Mouse (Mus musculus) intestine, embryonic 16.5 days (tissue): ENCODE results near the gene Mamdc2. TPM values are rescaled to one million over a fixed set of nuclear protein-coding genes. Genes with fewer than 3 reads are reported as not detected.

Experiments used
- ATAC-seq: fragments of 200-750 bp; cut with Nextera tagmentation; 2 replicates; pipeline ENCODE4 v1.8.0; 2017; ENCODE audit warnings: moderate TSS enrichment, moderate library complexity
- H3K27ac ChIP-seq: fragments of 300-500 bp; sonication (generic); 2 replicates; pipeline ENCODE4 v1.5.1; 2014; ENCODE audit warnings: mild to moderate bottlenecking, low read length
- H3K27me3 ChIP-seq: fragments of 300-500 bp; sonication (generic); replicated peaks from 2 replicates; pipeline ENCODE4 v1.6.1; 2014; ENCODE audit warnings: low read length, control low read depth, mixed read lengths; ENCODE audit not compliant: control insufficient read depth, insufficient read depth
- H3K36me3 ChIP-seq: fragments of 300-500 bp; sonication (generic); 2 replicates; pipeline ENCODE4 v1.6.1; 2014; ENCODE audit warnings: low read length, control low read depth; ENCODE audit not compliant: control insufficient read depth, insufficient read depth
- H3K4me1 ChIP-seq: fragments of 300-500 bp; sonication (generic); 2 replicates; pipeline ENCODE4 v1.6.1; 2014; ENCODE audit warnings: low read length, control low read depth, mixed read lengths; ENCODE audit not compliant: control insufficient read depth, insufficient read depth
- H3K4me2 ChIP-seq: fragments of 300-500 bp; sonication (generic); 2 replicates; pipeline ENCODE4 v1.6.1; 2014; ENCODE audit warnings: low read depth, low read length, control low read depth
- H3K4me3 ChIP-seq: fragments of 300-500 bp; sonication (generic); 2 replicates; pipeline ENCODE4 v1.5.1; 2014; ENCODE audit warnings: mild to moderate bottlenecking, low read length
- H3K9ac ChIP-seq: fragments of 300-500 bp; sonication (generic); 2 replicates; pipeline ENCODE4 v1.6.1; 2014; ENCODE audit warnings: low read depth, low read length
- H3K9me3 ChIP-seq: fragments of 300-500 bp; sonication (generic); 2 replicates; pipeline ENCODE4 v1.6.1; 2016; ENCODE audit warnings: low read length, control low read depth; ENCODE audit not compliant: control insufficient read depth
- WGBS: fragments of 180-500 bp; shearing (Covaris S2); extraction: QIAGEN DNeasy Blood & Tissue Kit; methylation state at CpG from one replicate; pipeline ENCODE4 v1.1.7; 2014; 5-methylcytosine and 5-hydroxymethylcytosine counted together
- polyA plus RNA-seq: library from polyadenylated mRNA; unstranded; fragments of >200 nt; fragmentation: Nextera tagmentation; extraction: Ambion mirVana; gene quantifications from 2 replicates; pipeline ENCODE4 v1.2.1, GENCODE M21; 2015

The Mamdc2 gene
- polyA plus RNA-seq, 1 experiment from 2014 or later = 2.0 TPM

- Histone ChIP-seq H3K4me3 (no peak overlapping the region), H3K4me1 (no peaks in the 10 kb centered on the region), H3K27me3 (no peaks in the 10 kb centered on the region), H3K9me3 (no peaks in the 10 kb centered on the region), H3K4me2 (no peak overlapping the region), H3K36me3 (no peaks in the 10 kb centered on the region), H3K27ac (no peak overlapping the region), H3K9ac (no peak overlapping the region)
- no peak for ATAC-seq
- 59% methylated on average over 2 of the region's 2 CpGs for WGBS
Observed at GRCm38 (mm10) chr19:23395956-23396355, 52.3 kb downstream of the Mamdc2 start.

GRCm38 (mm10) chr19:23394597-23394996, 53.6 kb downstream of the Mamdc2 start:
- Histone ChIP-seq H3K27ac (no peak overlapping the region), H3K9me3 (no peaks in the 10 kb centered on the region), H3K4me2 (no peak overlapping the region), H3K27me3 (no peaks in the 10 kb centered on the region), H3K9ac (no peak overlapping the region), H3K36me3 (no peaks in the 10 kb centered on the region), H3K4me3 (no peak overlapping the region), H3K4me1 (no peaks in the 10 kb centered on the region)
- 57% methylated on average over 1 of the region's 1 CpGs for WGBS
- ATAC-seq = no peak

- H3K4me3 ChIP-seq = no peak overlapping the region
- H3K27ac ChIP-seq = no peak overlapping the region
- 0 out of 2 replicates have a peak, but pooled peaks cover 9% of the 10 kb centered on the region for H3K4me1 ChIP-seq
- H3K9ac ChIP-seq = no peak overlapping the region
- no peaks in the 10 kb centered on the region for H3K9me3 ChIP-seq
- no peaks in the 10 kb centered on the region for H3K27me3 ChIP-seq
- 38% methylated on average over 4 of the region's 4 CpGs for WGBS
- H3K4me2 ChIP-seq = no peak overlapping the region
- ATAC-seq = no peak
- no peaks in the 10 kb centered on the region for H3K36me3 ChIP-seq
Observed at GRCm38 (mm10) chr19:23388862-23389272, 59.4 kb downstream of the Mamdc2 start.

GRCm38 (mm10) chr19:23388083-23388861, 60.0 kb downstream of the Mamdc2 start:
- Histone ChIP-seq H3K4me2 (no peak overlapping the region), H3K27ac (no peak overlapping the region), H3K4me3 (no peak overlapping the region), H3K36me3 (no peaks in the 10 kb centered on the region), H3K9ac (no peak overlapping the region), H3K9me3 (no peaks in the 10 kb centered on the region), H3K4me1 (0 out of 2 replicates have a peak, but pooled peaks cover 9% of the 10 kb centered on the region), H3K27me3 (no peaks in the 10 kb centered on the region)
- 17% methylated on average over 7 of the region's 7 CpGs for WGBS
- ATAC-seq = no peak

- Histone ChIP-seq H3K9me3 (no peaks in the 10 kb centered on the region), H3K36me3 (no peaks in the 10 kb centered on the region), H3K27ac (no peak overlapping the region), H3K9ac (no peak overlapping the region), H3K4me1 (peaks cover 6% of the 10 kb centered on the region; the same call in 1 of the 2 replicates), H3K4me2 (no peak overlapping the region), H3K4me3 (no peak overlapping the region), H3K27me3 (no peaks in the 10 kb centered on the region)
- no peak for ATAC-seq
- 80% methylated on average over 2 of the region's 2 CpGs for WGBS
Observed at GRCm38 (mm10) chr19:23382396-23382795, 65.8 kb downstream of the Mamdc2 start.

GRCm38 (mm10) chr19:23380968-23381367, 67.3 kb downstream of the Mamdc2 start:
- Histone ChIP-seq H3K9me3 (no peaks in the 10 kb centered on the region), H3K4me1 (peaks cover 6% of the 10 kb centered on the region; the same call in 1 of the 2 replicates), H3K4me2 (no peak overlapping the region), H3K4me3 (no peak overlapping the region), H3K27ac (no peak overlapping the region), H3K27me3 (no peaks in the 10 kb centered on the region), H3K36me3 (no peaks in the 10 kb centered on the region), H3K9ac (no peak overlapping the region)
- ATAC-seq = no peak
- 93% methylated on average over 4 of the region's 4 CpGs for WGBS

GRCm38 (mm10) chr19:23379752-23380504, 68.3 kb downstream of the Mamdc2 start:
- WGBS = 66% methylated on average over 8 of the region's 8 CpGs
- peaks cover 6% of the 10 kb centered on the region; the same call in 1 of the 2 replicates for H3K4me1 ChIP-seq
- ATAC-seq = no peak
- no peak overlapping the region for H3K9ac ChIP-seq
- no peak overlapping the region for H3K4me2 ChIP-seq
- H3K36me3 ChIP-seq = no peaks in the 10 kb centered on the region
- no peaks in the 10 kb centered on the region for H3K27me3 ChIP-seq
- no peak overlapping the region for H3K4me3 ChIP-seq
- no peak overlapping the region for H3K27ac ChIP-seq
- H3K9me3 ChIP-seq = no peaks in the 10 kb centered on the region

GRCm38 (mm10) chr19:23376536-23377201, 71.6 kb downstream of the Mamdc2 start:
- 60% methylated on average over 11 of the region's 11 CpGs for WGBS
- Histone ChIP-seq H3K9ac (no peak overlapping the region), H3K27ac (no peak overlapping the region), H3K27me3 (no peaks in the 10 kb centered on the region), H3K4me3 (no peak overlapping the region), H3K4me2 (no peak overlapping the region), H3K9me3 (no peaks in the 10 kb centered on the region), H3K4me1 (peaks cover 6% of the 10 kb centered on the region; the same call in 1 of the 2 replicates), H3K36me3 (no peaks in the 10 kb centered on the region)
- no peak for ATAC-seq
